8 mouse cellular contexts compared by ENCODE assay signal in genomic region chr1:24677706-24678105, GRCm38 (mm10). TPM values are rescaled to one million over a fixed set of nuclear protein-coding genes. Genes with fewer than 3 reads are reported as not detected.
DNase-seq lines count a peak whose midpoint lies in the region; ATAC-seq and TF ChIP-seq lines count a peak whose summit lies in the region.

No protein-coding gene starts in this region.

- no peak for ATAC-seq in heart, embryonic 13.5 days (ENCODE audit: extremely low read depth, insufficient number of reproducible peaks, low FRiP score, low TSS enrichment)
- 0 out of 2 replicates have a peak, but pooled peaks have one; percentile 1 for ATAC-seq in neural tube, embryonic 14.5 days (ENCODE audit: low read depth)

- H3K36me3 ChIP-seq in heart, embryonic 13.5 days = no peaks in the 10 kb centered on the region
- no peaks in the 10 kb centered on the region for H3K36me3 ChIP-seq in limb, embryonic 10.5 days
- no peaks in the 10 kb centered on the region for H3K36me3 ChIP-seq in neural tube, embryonic 14.5 days (ENCODE audit: control insufficient read depth, insufficient read depth, low read length)

- no peaks in the 10 kb centered on the region for H3K27me3 ChIP-seq in heart, embryonic 13.5 days (replicated peaks)
- H3K27me3 ChIP-seq in limb, embryonic 10.5 days (ENCODE audit: low read depth, poor library complexity, severe bottlenecking) = no peaks in the 10 kb centered on the region
- no peaks in the 10 kb centered on the region for H3K27me3 ChIP-seq in neural tube, embryonic 14.5 days (ENCODE audit: control insufficient read depth, insufficient read depth, low read length)

- H3K4me1 ChIP-seq in bone marrow macrophage, adult 2 months (ENCODE audit: control insufficient read depth, insufficient read depth, low read length) = peaks cover 9% of the 10 kb centered on the region
- H3K4me1 ChIP-seq in heart, embryonic 13.5 days = peaks cover 7% of the 10 kb centered on the region
- H3K4me1 ChIP-seq in limb, embryonic 10.5 days = peaks cover 7% of the 10 kb centered on the region
- H3K4me1 ChIP-seq in neural tube, embryonic 14.5 days (ENCODE audit: control insufficient read depth, insufficient read depth, low read length) = peaks cover 9% of the 10 kb centered on the region

- 70% methylated on average over 9 of the region's 9 CpGs for WGBS in heart, embryonic 13.5 days
- WGBS in limb, embryonic 10.5 days = 85% methylated on average over 9 of the region's 9 CpGs
- 81% methylated on average over 9 of the region's 9 CpGs for WGBS in neural tube, embryonic 14.5 days

- H3K4me3 ChIP-seq in left cerebral cortex, adult 2 months = peak overlapping the region; percentile 96
- peak overlapping the region; percentile 95 for H3K4me3 ChIP-seq in bone marrow macrophage, adult 2 months (ENCODE audit: insufficient read depth, low read length)
- peak overlapping the region; percentile 79 for H3K4me3 ChIP-seq in heart, embryonic 13.5 days
- peak overlapping the region; percentile 80 for H3K4me3 ChIP-seq in limb, embryonic 10.5 days
- H3K4me3 ChIP-seq in neural tube, embryonic 14.5 days (ENCODE audit: low read depth, low read length) = peak overlapping the region; percentile 82

- no peak for TF ChIP-seq CTCF in left cerebral cortex, adult 2 months (IDR thresholded peaks at IDR 0.05)
- TF ChIP-seq CTCF in bone marrow macrophage, adult 2 months (IDR thresholded peaks at IDR 0.05; ENCODE audit: low read depth, low read length) = no peak

- peak overlapping the region; percentile 79 for H3K4me2 ChIP-seq in heart, embryonic 13.5 days
- H3K4me2 ChIP-seq in neural tube, embryonic 14.5 days (ENCODE audit: low read depth, low read length) = peak overlapping the region; percentile 64

- intact Hi-C loops in left cerebral cortex, adult 2 months (cut with DNase I) = loop anchor here (2.0 kb wide), 1 partner anchor 91 kb away; the partner anchor contains the start of gene Col19a1
- intact Hi-C loops in left cerebral cortex, postnatal 4 days (cut with DNase I) = no loop called here

- no peaks in the 10 kb centered on the region for H3K9me3 ChIP-seq in heart, embryonic 13.5 days
- no peaks in the 10 kb centered on the region for H3K9me3 ChIP-seq in limb, embryonic 10.5 days (replicated peaks)
- no peaks in the 10 kb centered on the region for H3K9me3 ChIP-seq in neural tube, embryonic 14.5 days (ENCODE audit: control insufficient read depth, low read length)

- no peak for TF ChIP-seq POLR2A in bone marrow macrophage, adult 2 months (IDR thresholded peaks at IDR 0.05; ENCODE audit: borderline replicate concordance, low read depth, low read length)

- peak overlapping the region; percentile 97 for H3K27ac ChIP-seq in left cerebral cortex, adult 2 months
- peak overlapping the region; percentile 68; the same call in 1 of the 2 replicates for H3K27ac ChIP-seq in bone marrow macrophage, adult 2 months (ENCODE audit: insufficient read depth, low read depth, low read length)
- H3K27ac ChIP-seq in heart, embryonic 13.5 days (replicated peaks) = no peak overlapping the region
- H3K27ac ChIP-seq in limb, embryonic 10.5 days = no peak overlapping the region
- peak overlapping the region; percentile 83; the same call in 1 of the 2 replicates for H3K27ac ChIP-seq in neural tube, embryonic 14.5 days (ENCODE audit: low read depth, low read length)

- peak overlapping the region; percentile 89 for H3K9ac ChIP-seq in heart, embryonic 13.5 days
- H3K9ac ChIP-seq in neural tube, embryonic 14.5 days (replicated peaks; ENCODE audit: low read depth, low read length) = peak overlapping the region; percentile 85; the same call in 1 of the 2 replicates

- DNase-seq in left cerebral cortex, adult 2 months (ENCODE audit: extremely low spot score in 1 of 2, low spot score in 2 of 2) = no peak
- no peak for DNase-seq in left cerebral cortex, postnatal 4 days
- DNase-seq in limb, embryonic 10.5 days (ENCODE audit: low spot score) = no peak
- no peak for DNase-seq in yolk sac, embryonic 10.5 days (ENCODE audit: low spot score)
- no peak for DNase-seq in gastrocnemius, adult 8-10 months (ENCODE audit: low spot score in 2 of 2)

RNA-seq across cellular contexts. Expression of gene Lmbrd1, which starts 0.7 kb away (rescaled TPM):
- total RNA-seq in left cerebral cortex, adult 2 months (2021) = 100 to 1,000 TPM; 132 to 136 TPM
- total RNA-seq in left cerebral cortex, postnatal 4 days (2021) = 10 to 100 TPM; 59.4 to 64.5 TPM
- polyA plus RNA-seq in bone marrow macrophage, adult 2 months (2012; ENCODE audit: insufficient read depth, insufficient read length, missing spikeins) = 111 and 124 TPM in 2 replicates
- polyA plus RNA-seq in heart, embryonic 13.5 days (2015; fragmentation: Nextera tagmentation; extraction: Ambion mirVana) = 22.9 and 23.1 TPM in 2 replicates
- polyA plus RNA-seq in limb, embryonic 10.5 days (2016; fragmentation: Nextera tagmentation; extraction: Ambion mirVana) = 16.3 and 18.3 TPM in 2 replicates
- polyA plus RNA-seq in neural tube, embryonic 14.5 days (2014; fragmentation: Nextera tagmentation; extraction: Ambion mirVana) = 55.6 and 66.3 TPM in 2 replicates
- total RNA-seq in gastrocnemius, adult 8-10 months (2022) = 10 to 100 TPM; 27.3 to 37.2 (median 31.5) TPM

Comparison
In these comparisons a context has a peak if more than half of its experiments do, and no peak if none do; other contexts are left out.
1. H3K27ac ChIP-seq: peak in left cerebral cortex, adult 2 months (single experiment), bone marrow macrophage, adult 2 months (single experiment) and neural tube, embryonic 14.5 days (single experiment); none in heart, embryonic 13.5 days (single experiment) and limb, embryonic 10.5 days (single experiment).
2. Peak in every context shown above with its lines, with median percentiles within 50 percentile points of each other: H3K4me3 ChIP-seq.